Mouse (Mus musculus) limb, embryonic 14.5 days (tissue): ENCODE measurements around the gene Ly6g6f. TPM values are rescaled to one million over a fixed set of nuclear protein-coding genes. Genes with fewer than 3 reads are reported as not detected.

Source experiments
- ATAC-seq: fragments of 200-750 bp; cut with Nextera tagmentation; 2 replicates; pipeline ENCODE4 v1.8.0; 2017; ENCODE audit warnings: low read depth, moderate number of reproducible peaks, moderate TSS enrichment; ENCODE audit not compliant: low FRiP score
- DNase-seq: peaks from one replicate; pipeline ENCODE4 v3.0.0-alpha.2; 2015; ENCODE audit warnings: low spot score
- H3K27ac ChIP-seq: fragments of 300-500 bp; sonication (generic); replicated peaks from 2 replicates; pipeline ENCODE4 v1.5.1; 2014; ENCODE audit warnings: low read depth, mild to moderate bottlenecking, low read length, moderate library complexity, mixed read lengths
- H3K27me3 ChIP-seq: fragments of 300-500 bp; sonication (generic); 2 replicates; pipeline ENCODE4 v1.6.1; 2014; ENCODE audit warnings: low read length, mixed read lengths; ENCODE audit not compliant: control insufficient read depth, insufficient read depth
- H3K36me3 ChIP-seq: fragments of 300-500 bp; sonication (generic); 2 replicates; pipeline ENCODE4 v1.6.1; 2014; ENCODE audit warnings: mild to moderate bottlenecking, low read length, moderate library complexity, mixed read lengths; ENCODE audit not compliant: control insufficient read depth, insufficient read depth
- H3K4me1 ChIP-seq: fragments of 300-500 bp; sonication (generic); 2 replicates; pipeline ENCODE4 v1.6.1; 2014; ENCODE audit warnings: antibody characterized with exemption, low read length, mixed read lengths; ENCODE audit not compliant: control insufficient read depth, insufficient read depth
- H3K4me2 ChIP-seq: fragments of 300-500 bp; sonication (generic); replicated peaks from 2 replicates; pipeline ENCODE4 v1.6.1; 2014; ENCODE audit warnings: low read depth, mild to moderate bottlenecking, low read length, moderate library complexity; ENCODE audit not compliant: severe bottlenecking
- H3K4me3 ChIP-seq: fragments of 300-500 bp; sonication (generic); replicated peaks from 2 replicates; pipeline ENCODE4 v1.5.1; 2014; ENCODE audit warnings: low read length
- H3K9ac ChIP-seq: fragments of 300-500 bp; sonication (generic); 2 replicates; pipeline ENCODE4 v1.6.1; 2014; ENCODE audit warnings: mild to moderate bottlenecking, low read depth, low read length, moderate library complexity; ENCODE audit not compliant: severe bottlenecking
- H3K9me3 ChIP-seq: fragments of 300-500 bp; sonication (generic); 2 replicates; pipeline ENCODE4 v1.6.1; 2016; ENCODE audit warnings: low read length; ENCODE audit not compliant: control insufficient read depth
- POLR2A ChIP-seq: fragments of 200-500 bp; IDR thresholded peaks from 2 replicates; pipeline ENCODE4 v1.8.0; 2012; ENCODE audit warnings: inconsistent platforms, mild to moderate bottlenecking, moderate library complexity, borderline replicate concordance; ENCODE audit not compliant: insufficient read depth, insufficient read length; ENCODE audit errors: extremely low read depth
- WGBS: fragments of 180-500 bp; shearing (Covaris S2); extraction: QIAGEN DNeasy Blood & Tissue Kit; methylation state at CpG from one replicate; pipeline ENCODE4 v1.1.7; 2014; 5-methylcytosine and 5-hydroxymethylcytosine counted together
- polyA plus RNA-seq, 2 experiments: library from polyadenylated mRNA; depleted of rRNA in 1 of 2; stranded (reverse) in 1 of 2; unstranded in 1 of 2; fragments of >200 nt; fragmentation: Nextera tagmentation in 1 of 2; extraction: Ambion mirVana in 1 of 2; gene quantifications; 2 replicates each; pipeline versions ENCODE4 v1.2.1 to v1.2.3; 2012 to 2014

The Ly6g6f gene
- polyA plus RNA-seq, 2 experiments = 0.14 to 0.28 TPM

DNA sequence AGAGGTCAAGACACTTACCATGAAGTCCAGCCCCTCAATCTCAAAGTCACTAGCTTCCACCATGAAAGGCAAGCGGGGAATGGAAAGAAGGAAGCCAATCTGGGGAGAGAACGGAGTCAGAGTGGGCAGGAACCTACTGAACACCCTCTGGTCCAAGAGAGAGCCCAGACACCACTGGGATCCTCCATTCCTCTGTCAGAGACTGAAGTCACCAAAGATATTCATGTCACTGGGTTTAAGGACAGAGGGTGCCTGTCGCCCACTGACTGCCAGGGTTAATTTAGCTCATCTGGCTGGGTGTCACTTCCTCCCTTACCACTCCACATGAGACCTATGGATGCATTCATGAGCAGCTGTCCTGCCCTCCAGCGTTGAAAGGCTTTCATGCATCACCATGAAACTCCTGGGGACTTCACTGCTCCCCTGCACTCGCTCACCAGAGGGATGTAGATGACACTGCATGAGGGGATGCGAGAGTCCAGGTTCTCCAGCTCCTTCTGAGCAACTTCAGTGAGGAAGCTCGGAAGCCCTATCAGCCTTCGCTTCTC is 53.0 kb downstream of the Ly6g6f start:
- Histone ChIP-seq H3K27me3 (no peaks in the 10 kb centered on the region), H3K4me2 (no peak overlapping the region), H3K4me3 (no peak overlapping the region), H3K9me3 (no peaks in the 10 kb centered on the region), H3K27ac (no peak overlapping the region), H3K4me1 (0 out of 2 replicates have a peak, but pooled peaks cover 3% of the 10 kb centered on the region), H3K36me3 (no peaks in the 10 kb centered on the region), H3K9ac (no peak overlapping the region)
- ATAC-seq (no peak), DNase-seq (no peak)
- no peak for TF ChIP-seq POLR2A
- WGBS = 64% methylated on average over 8 of the region's 8 CpGs

DNA sequence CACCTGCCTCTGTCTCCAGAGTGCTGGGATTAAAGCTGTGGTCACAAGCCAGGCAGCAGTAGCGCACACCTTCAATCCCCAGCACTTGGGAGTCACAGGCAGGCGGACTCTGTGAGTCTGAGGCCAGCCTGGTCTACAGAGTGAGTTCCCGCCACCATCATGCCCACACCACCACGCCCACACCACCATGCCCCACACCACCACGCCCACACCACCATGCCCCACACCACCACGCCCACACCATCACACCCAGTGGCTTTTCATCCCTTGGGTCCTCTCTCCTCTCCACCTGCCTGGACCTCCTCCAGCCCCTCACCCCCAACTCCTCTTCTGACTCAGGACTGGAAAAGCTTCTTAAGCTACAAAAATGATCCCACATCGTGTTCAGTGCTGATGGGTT is 53.5 kb downstream of the Ly6g6f start:
- Histone ChIP-seq H3K4me3 (no peak overlapping the region), H3K36me3 (no peaks in the 10 kb centered on the region), H3K9ac (no peak overlapping the region), H3K27me3 (no peaks in the 10 kb centered on the region), H3K4me2 (no peak overlapping the region), H3K4me1 (0 out of 2 replicates have a peak, but pooled peaks cover 7% of the 10 kb centered on the region), H3K27ac (no peak overlapping the region), H3K9me3 (no peaks in the 10 kb centered on the region)
- 91% methylated on average over 7 of the region's 7 CpGs for WGBS
- DNase-seq (no peak), ATAC-seq (no peak)
- no peak for TF ChIP-seq POLR2A

DNA sequence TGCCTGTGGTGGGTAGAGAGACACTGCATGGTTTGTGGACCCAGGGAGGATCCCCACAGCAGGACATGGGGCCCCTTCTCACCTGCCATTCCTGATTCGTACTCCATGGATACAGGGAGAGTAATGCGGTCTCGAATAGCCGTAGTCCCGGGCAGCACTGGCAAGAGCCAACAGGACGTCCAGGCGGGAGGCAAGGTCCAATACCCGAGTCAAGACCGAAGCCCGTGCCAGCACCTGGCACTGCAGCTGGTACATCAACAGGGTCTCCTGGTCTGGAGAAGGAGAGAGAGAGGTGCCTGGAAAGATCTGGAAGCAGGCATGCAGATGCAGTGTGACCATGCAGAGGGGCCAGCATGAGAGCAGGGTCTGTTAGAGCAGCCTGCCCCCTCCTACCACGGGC is 54.1 kb downstream of the Ly6g6f start:
- TF ChIP-seq POLR2A = no peak
- DNase-seq (no peak), ATAC-seq (no peak)
- Histone ChIP-seq H3K4me3 (no peak overlapping the region), H3K9ac (no peak overlapping the region), H3K27ac (no peak overlapping the region), H3K36me3 (no peaks in the 10 kb centered on the region), H3K27me3 (no peaks in the 10 kb centered on the region), H3K4me2 (no peak overlapping the region), H3K9me3 (no peaks in the 10 kb centered on the region), H3K4me1 (peaks cover 8% of the 10 kb centered on the region; the same call in 1 of the 2 replicates)
- WGBS = 87% methylated on average over 11 of the region's 11 CpGs

Other genes starting within 250 kb of the Ly6g6f start
Only the 30 nearest of the 46 such genes appear.
- gene Hspa1b, start 126.4 kb downstream of the Ly6g6f start, polyA plus RNA-seq (2012; rRNA removed) = 22.8 and 25.6 TPM in 2 replicates
- gene Hspa1b, start 126.4 kb downstream of the Ly6g6f start, polyA plus RNA-seq (2014; fragmentation: Nextera tagmentation; extraction: Ambion mirVana) = 1.6 and 2.2 TPM in 2 replicates
- not detected in 2 replicates for gene Gm20481, start 115.7 kb downstream of the Ly6g6f start, polyA plus RNA-seq (2012; rRNA removed)
- not detected in 2 replicates for gene Gm20481, start 115.7 kb downstream of the Ly6g6f start, polyA plus RNA-seq (2014; fragmentation: Nextera tagmentation; extraction: Ambion mirVana)
- 6.5 and 7.1 TPM in 2 replicates for gene Hspa1a, start 113.5 kb downstream of the Ly6g6f start, polyA plus RNA-seq (2012; rRNA removed)
- gene Hspa1a, start 113.5 kb downstream of the Ly6g6f start, polyA plus RNA-seq (2014; fragmentation: Nextera tagmentation; extraction: Ambion mirVana) = 9.5 and 9.6 TPM in 2 replicates
- gene Hspa1l, start 112.9 kb downstream of the Ly6g6f start, polyA plus RNA-seq (2012; rRNA removed) = 0.44 and 0.47 TPM in 2 replicates
- gene Hspa1l, start 112.9 kb downstream of the Ly6g6f start, polyA plus RNA-seq (2014; fragmentation: Nextera tagmentation; extraction: Ambion mirVana) = 0.85 and 1.4 TPM in 2 replicates
- 186 and 233 TPM in 2 replicates for gene Lsm2, start 103.7 kb downstream of the Ly6g6f start, polyA plus RNA-seq (2012; rRNA removed)
- gene Lsm2, start 103.7 kb downstream of the Ly6g6f start, polyA plus RNA-seq (2014; fragmentation: Nextera tagmentation; extraction: Ambion mirVana) = 170 and 178 TPM in 2 replicates
- 163 and 216 TPM in 2 replicates for gene Vars, start 84.6 kb downstream of the Ly6g6f start, polyA plus RNA-seq (2012; rRNA removed)
- 88.3 and 100 TPM in 2 replicates for gene Vars, start 84.6 kb downstream of the Ly6g6f start, polyA plus RNA-seq (2014; fragmentation: Nextera tagmentation; extraction: Ambion mirVana)
- gene Vwa7, start 69.0 kb downstream of the Ly6g6f start, polyA plus RNA-seq (2012; rRNA removed) = 0.64 and 0.85 TPM in 2 replicates
- gene Vwa7, start 69.0 kb downstream of the Ly6g6f start, polyA plus RNA-seq (2014; fragmentation: Nextera tagmentation; extraction: Ambion mirVana) = 0.11 and 0.15 TPM in 2 replicates
- 12.0 and 15.2 TPM in 2 replicates for gene Sapcd1, start 57.6 kb downstream of the Ly6g6f start, polyA plus RNA-seq (2012; rRNA removed)
- 12.5 and 13.7 TPM in 2 replicates for gene Sapcd1, start 57.6 kb downstream of the Ly6g6f start, polyA plus RNA-seq (2014; fragmentation: Nextera tagmentation; extraction: Ambion mirVana)
- gene Msh5, start 38.9 kb downstream of the Ly6g6f start, polyA plus RNA-seq (2012; rRNA removed) = 6.4 and 6.5 TPM in 2 replicates
- gene Msh5, start 38.9 kb downstream of the Ly6g6f start, polyA plus RNA-seq (2014; fragmentation: Nextera tagmentation; extraction: Ambion mirVana) = 3.4 and 3.5 TPM in 2 replicates
- gene Clic1, start 35.6 kb downstream of the Ly6g6f start, polyA plus RNA-seq (2012; rRNA removed) = 229 and 236 TPM in 2 replicates
- 103 and 108 TPM in 2 replicates for gene Clic1, start 35.6 kb downstream of the Ly6g6f start, polyA plus RNA-seq (2014; fragmentation: Nextera tagmentation; extraction: Ambion mirVana)
- gene Ddah2, start 26.6 kb downstream of the Ly6g6f start, polyA plus RNA-seq (2012; rRNA removed) = 271 and 326 TPM in 2 replicates
- 358 and 403 TPM in 2 replicates for gene Ddah2, start 26.6 kb downstream of the Ly6g6f start, polyA plus RNA-seq (2014; fragmentation: Nextera tagmentation; extraction: Ambion mirVana)
- gene Ly6g6c, start 20.2 kb downstream of the Ly6g6f start, polyA plus RNA-seq (2012; rRNA removed) = 3.4 and 5.5 TPM in 2 replicates
- gene Ly6g6c, start 20.2 kb downstream of the Ly6g6f start, polyA plus RNA-seq (2014; fragmentation: Nextera tagmentation; extraction: Ambion mirVana) = 10.4 and 22.3 TPM in 2 replicates
- gene Mpig6b, start 19.4 kb downstream of the Ly6g6f start, polyA plus RNA-seq (2012; rRNA removed) = 0.45 and 0.47 TPM in 2 replicates
- 0.64 and 1.3 TPM in 2 replicates for gene Mpig6b, start 19.4 kb downstream of the Ly6g6f start, polyA plus RNA-seq (2014; fragmentation: Nextera tagmentation; extraction: Ambion mirVana)
- 14.2 and 14.8 TPM in 2 replicates for gene Ly6g6e, start 8.7 kb downstream of the Ly6g6f start, polyA plus RNA-seq (2012; rRNA removed)
- gene Ly6g6e, start 8.7 kb downstream of the Ly6g6f start, polyA plus RNA-seq (2014; fragmentation: Nextera tagmentation; extraction: Ambion mirVana) = 18.0 and 28.4 TPM in 2 replicates
- gene Ly6g6d, start 7.5 kb downstream of the Ly6g6f start, polyA plus RNA-seq (2012; rRNA removed) = 1.3 and 2.3 TPM in 2 replicates
- gene Ly6g6d, start 7.5 kb downstream of the Ly6g6f start, polyA plus RNA-seq (2014; fragmentation: Nextera tagmentation; extraction: Ambion mirVana) = 2.0 TPM in 1 of 2 replicates, not detected in the other
- gene Abhd16a, start 3.7 kb upstream of the Ly6g6f start, polyA plus RNA-seq (2012; rRNA removed) = 98.6 and 157 TPM in 2 replicates
- gene Abhd16a, start 3.7 kb upstream of the Ly6g6f start, polyA plus RNA-seq (2014; fragmentation: Nextera tagmentation; extraction: Ambion mirVana) = 78.0 and 88.3 TPM in 2 replicates
- not detected in 2 replicates for gene Ly6g5c, start 22.7 kb upstream of the Ly6g6f start, polyA plus RNA-seq (2012; rRNA removed)
- not detected in 2 replicates for gene Ly6g5c, start 22.7 kb upstream of the Ly6g6f start, polyA plus RNA-seq (2014; fragmentation: Nextera tagmentation; extraction: Ambion mirVana)
- gene Ly6g5b, start 29.8 kb upstream of the Ly6g6f start, polyA plus RNA-seq (2012; rRNA removed) = 2.1 and 3.5 TPM in 2 replicates
- gene Ly6g5b, start 29.8 kb upstream of the Ly6g6f start, polyA plus RNA-seq (2014; fragmentation: Nextera tagmentation; extraction: Ambion mirVana) = 0.59 and 0.68 TPM in 2 replicates
- gene Gpank1, start 35.8 kb upstream of the Ly6g6f start, polyA plus RNA-seq (2012; rRNA removed) = 13.6 and 15.1 TPM in 2 replicates
- gene Gpank1, start 35.8 kb upstream of the Ly6g6f start, polyA plus RNA-seq (2014; fragmentation: Nextera tagmentation; extraction: Ambion mirVana) = 17.5 and 20.0 TPM in 2 replicates
- gene Csnk2b, start 36.4 kb upstream of the Ly6g6f start, polyA plus RNA-seq (2012; rRNA removed) = 181 and 250 TPM in 2 replicates
- 275 and 308 TPM in 2 replicates for gene Csnk2b, start 36.4 kb upstream of the Ly6g6f start, polyA plus RNA-seq (2014; fragmentation: Nextera tagmentation; extraction: Ambion mirVana)
- 5.7 and 6.6 TPM in 2 replicates for gene D17H6S53E, start 40.8 kb upstream of the Ly6g6f start, polyA plus RNA-seq (2012; rRNA removed)
- 6.4 and 8.2 TPM in 2 replicates for gene D17H6S53E, start 40.8 kb upstream of the Ly6g6f start, polyA plus RNA-seq (2014; fragmentation: Nextera tagmentation; extraction: Ambion mirVana)
- gene Apom, start 46.4 kb upstream of the Ly6g6f start, polyA plus RNA-seq (2012; rRNA removed) = 1.1 and 1.7 TPM in 2 replicates
- 0.26 TPM in 1 of 2 replicates, not detected in the other for gene Apom, start 46.4 kb upstream of the Ly6g6f start, polyA plus RNA-seq (2014; fragmentation: Nextera tagmentation; extraction: Ambion mirVana)
- 265 and 361 TPM in 2 replicates for gene Bag6, start 49.6 kb upstream of the Ly6g6f start, polyA plus RNA-seq (2012; rRNA removed)
- gene Bag6, start 49.6 kb upstream of the Ly6g6f start, polyA plus RNA-seq (2014; fragmentation: Nextera tagmentation; extraction: Ambion mirVana) = 76.2 and 82.8 TPM in 2 replicates
- gene Prrc2a, start 79.3 kb upstream of the Ly6g6f start, polyA plus RNA-seq (2012; rRNA removed) = 404 and 512 TPM in 2 replicates
- gene Prrc2a, start 79.3 kb upstream of the Ly6g6f start, polyA plus RNA-seq (2014; fragmentation: Nextera tagmentation; extraction: Ambion mirVana) = 192 and 196 TPM in 2 replicates
- gene Aif1, start 90.5 kb upstream of the Ly6g6f start, polyA plus RNA-seq (2012; rRNA removed) = 4.0 and 4.8 TPM in 2 replicates
- 13.1 and 15.7 TPM in 2 replicates for gene Aif1, start 90.5 kb upstream of the Ly6g6f start, polyA plus RNA-seq (2014; fragmentation: Nextera tagmentation; extraction: Ambion mirVana)
- 21.8 and 24.4 TPM in 2 replicates for gene Lst1, start 102.8 kb upstream of the Ly6g6f start, polyA plus RNA-seq (2012; rRNA removed)
- gene Lst1, start 102.8 kb upstream of the Ly6g6f start, polyA plus RNA-seq (2014; fragmentation: Nextera tagmentation; extraction: Ambion mirVana) = 23.2 and 29.2 TPM in 2 replicates
- 1.7 and 3.0 TPM in 2 replicates for gene Ltb, start 108.8 kb upstream of the Ly6g6f start, polyA plus RNA-seq (2012; rRNA removed)
- 1.1 and 1.4 TPM in 2 replicates for gene Ltb, start 108.8 kb upstream of the Ly6g6f start, polyA plus RNA-seq (2014; fragmentation: Nextera tagmentation; extraction: Ambion mirVana)
- gene Tnf, start 116.4 kb upstream of the Ly6g6f start, polyA plus RNA-seq (2012; rRNA removed) = 1.1 and 1.3 TPM in 2 replicates
- 0.28 and 0.73 TPM in 2 replicates for gene Tnf, start 116.4 kb upstream of the Ly6g6f start, polyA plus RNA-seq (2014; fragmentation: Nextera tagmentation; extraction: Ambion mirVana)
- 0.36 and 0.39 TPM in 2 replicates for gene Lta, start 119.7 kb upstream of the Ly6g6f start, polyA plus RNA-seq (2012; rRNA removed)
- gene Lta, start 119.7 kb upstream of the Ly6g6f start, polyA plus RNA-seq (2014; fragmentation: Nextera tagmentation; extraction: Ambion mirVana) = 0.14 TPM in 1 of 2 replicates, not detected in the other
- gene Gm16181, start 135.2 kb upstream of the Ly6g6f start, polyA plus RNA-seq (2012; rRNA removed) = 0.26 TPM in 1 of 2 replicates, not detected in the other
- gene Gm16181, start 135.2 kb upstream of the Ly6g6f start, polyA plus RNA-seq (2014; fragmentation: Nextera tagmentation; extraction: Ambion mirVana) = not detected in 2 replicates